Mouse (Mus musculus) heart, embryonic 11.5 days (tissue): ENCODE measurements around the gene Selenoo. TPM values are rescaled to one million over a fixed set of nuclear protein-coding genes. Genes with fewer than 3 reads are reported as not detected.
A peak's percentile ranks its signal among the peaks of the same experiment; 100 is the strongest.

Source experiments
- ATAC-seq: fragments of 200-750 bp; cut with Nextera tagmentation; replicated peaks from 2 replicates; pipeline ENCODE4 v1.8.0; 2017; ENCODE audit warnings: moderate library complexity; ENCODE audit not compliant: insufficient number of reproducible peaks, low FRiP score, low TSS enrichment
- H3K27ac ChIP-seq: fragments of 300-500 bp; sonication (generic); 2 replicates; pipeline ENCODE4 v1.5.1; 2014; ENCODE audit warnings: mild to moderate bottlenecking, low read depth, low read length
- H3K27me3 ChIP-seq: fragments of 300-500 bp; sonication (generic); 2 replicates; pipeline ENCODE4 v1.6.1; 2014; ENCODE audit warnings: mild to moderate bottlenecking, low read length, mixed read lengths; ENCODE audit not compliant: control insufficient read depth, insufficient read depth
- H3K36me3 ChIP-seq: fragments of 300-500 bp; sonication (generic); 2 replicates; pipeline ENCODE4 v1.6.1; 2014; ENCODE audit warnings: mild to moderate bottlenecking, low read length, moderate library complexity, mixed read lengths; ENCODE audit not compliant: control insufficient read depth, insufficient read depth
- H3K4me1 ChIP-seq: fragments of 300-500 bp; sonication (generic); 2 replicates; pipeline ENCODE4 v1.6.1; 2014; ENCODE audit warnings: low read length; ENCODE audit not compliant: control insufficient read depth, insufficient read depth
- H3K4me2 ChIP-seq: fragments of 300-500 bp; sonication (generic); 2 replicates; pipeline ENCODE4 v1.6.1; 2014; ENCODE audit warnings: mild to moderate bottlenecking, moderate library complexity
- H3K4me3 ChIP-seq: fragments of 300-500 bp; sonication (generic); 2 replicates; pipeline ENCODE4 v1.5.1; 2014; ENCODE audit warnings: low read depth, low read length
- H3K9ac ChIP-seq: fragments of 300-500 bp; sonication (generic); 2 replicates; pipeline ENCODE4 v1.6.1; 2014; ENCODE audit warnings: mild to moderate bottlenecking, low read depth, low read length, moderate library complexity
- H3K9me3 ChIP-seq: fragments of 300-500 bp; sonication (generic); replicated peaks from 2 replicates; pipeline ENCODE4 v1.6.1; 2016; ENCODE audit warnings: low read length; ENCODE audit not compliant: control insufficient read depth
- WGBS: fragments of 180-500 bp; shearing (Covaris S2); extraction: QIAGEN DNeasy Blood & Tissue Kit; methylation state at CpG from one replicate; pipeline ENCODE4 v1.1.7; 2014; ENCODE audit not compliant: insufficient replicate concordance; 5-methylcytosine and 5-hydroxymethylcytosine counted together
- polyA plus RNA-seq: library from polyadenylated mRNA; unstranded; fragments of >200 nt; fragmentation: Nextera tagmentation; extraction: Ambion mirVana; gene quantifications from 2 replicates; pipeline ENCODE4 v1.2.1, GENCODE M21; 2014

Gene Selenoo
- polyA plus RNA-seq, 1 experiment from 2014 or later, result 9.5 TPM

GRCm38 (mm10) chr15:89127364-89127940 is 38.6 kb downstream of the Selenoo start:
- WGBS, result 83% methylated on average over 8 of the region's 8 CpGs
- peak overlapping the region; percentile 52 for H3K4me3 ChIP-seq
- no peaks in the 10 kb centered on the region for H3K9me3 ChIP-seq

GRCm38 (mm10) chr15:89128382-89129350 is 39.8 kb downstream of the Selenoo start, which contains the start of gene Hdac10:
Gene Hdac10, minus strand, starts transcription at chr15:89128700.
- Histone ChIP-seq H3K9ac (peak within 1 kb of the TSS; percentile 68), H3K27me3 (no peaks in the 10 kb centered on the region), H3K4me2 (peak within 1 kb of the TSS; percentile 96), H3K36me3 (peaks cover 2% of the 10 kb centered on the region; the same call in 1 of the 2 replicates), H3K9me3 (no peaks in the 10 kb centered on the region), H3K27ac (peak within 1 kb of the TSS; percentile 70), H3K4me1 (peaks cover 14% of the 10 kb centered on the region), H3K4me3 (peak within 1 kb of the TSS; percentile 52)
- 2% methylated on average over 36 of the region's 36 CpGs for WGBS
- ATAC-seq, result peak; percentile 84

More at GRCm38 (mm10) chr15:89127364-89127940, 38.6 kb downstream of the Selenoo start:
- H3K4me1 ChIP-seq, result peaks cover 14% of the 10 kb centered on the region
- peak overlapping the region; percentile 68; the same call in 1 of the 2 replicates for H3K9ac ChIP-seq
- no peaks in the 10 kb centered on the region for H3K27me3 ChIP-seq
- no peak overlapping the region for H3K27ac ChIP-seq
- peaks cover 2% of the 10 kb centered on the region; the same call in 1 of the 2 replicates for H3K36me3 ChIP-seq
- no peak for ATAC-seq
- H3K4me2 ChIP-seq, result peak overlapping the region; percentile 96

- H3K27ac ChIP-seq, result no peak overlapping the region
- H3K9ac ChIP-seq, result no peak overlapping the region
- no peaks in the 10 kb centered on the region for H3K9me3 ChIP-seq
- no peak overlapping the region for H3K4me3 ChIP-seq
- no peak for ATAC-seq
- no peak overlapping the region for H3K4me2 ChIP-seq
- peaks cover 2% of the 10 kb centered on the region; the same call in 1 of the 2 replicates for H3K36me3 ChIP-seq
- no peaks in the 10 kb centered on the region for H3K27me3 ChIP-seq
- peaks cover 12% of the 10 kb centered on the region for H3K4me1 ChIP-seq
Observed at GRCm38 (mm10) chr15:89130245-89130644, 41.4 kb downstream of the Selenoo start.

- 69% methylated on average over 3 of the region's 3 CpGs for WGBS
- no peaks in the 10 kb centered on the region; the same call in 1 of the 2 replicates for H3K36me3 ChIP-seq
Observed at GRCm38 (mm10) chr15:89131316-89131715, 42.4 kb downstream of the Selenoo start.

GRCm38 (mm10) chr15:89136461-89137155 is 47.7 kb downstream of the Selenoo start:
- Histone ChIP-seq H3K9me3 (no peaks in the 10 kb centered on the region), H3K9ac (no peak overlapping the region), H3K4me1 (peaks cover 21% of the 10 kb centered on the region), H3K4me2 (no peak overlapping the region), H3K4me3 (no peak overlapping the region), H3K27me3 (peaks cover 11% of the 10 kb centered on the region; the same call in 1 of the 2 replicates), H3K27ac (no peak overlapping the region), H3K36me3 (no peaks in the 10 kb centered on the region)
- ATAC-seq, result no peak
- WGBS, result 87% methylated on average over 4 of the region's 5 CpGs

More at GRCm38 (mm10) chr15:89131316-89131715, 42.4 kb downstream of the Selenoo start:
- no peak overlapping the region for H3K9ac ChIP-seq
- H3K4me2 ChIP-seq, result no peak overlapping the region
- no peak for ATAC-seq
- H3K27ac ChIP-seq, result no peak overlapping the region
- no peaks in the 10 kb centered on the region for H3K27me3 ChIP-seq
- H3K4me1 ChIP-seq, result peaks cover 12% of the 10 kb centered on the region
- no peaks in the 10 kb centered on the region for H3K9me3 ChIP-seq
- no peak overlapping the region for H3K4me3 ChIP-seq

- Histone ChIP-seq H3K4me3 (peak overlapping the region; percentile 21; the same call in 1 of the 2 replicates), H3K4me1 (peaks cover 21% of the 10 kb centered on the region), H3K36me3 (no peaks in the 10 kb centered on the region), H3K9ac (no peak overlapping the region), H3K27ac (no peak overlapping the region), H3K4me2 (peak overlapping the region; percentile 53), H3K9me3 (no peaks in the 10 kb centered on the region), H3K27me3 (peaks cover 14% of the 10 kb centered on the region)
- no peak for ATAC-seq
- WGBS, result 54% methylated on average over 11 of the region's 11 CpGs
Observed at GRCm38 (mm10) chr15:89137378-89138045, 48.6 kb downstream of the Selenoo start.

- no peak overlapping the region for H3K27ac ChIP-seq
- 83% methylated on average over 7 of the region's 7 CpGs for WGBS
- H3K4me2 ChIP-seq, result no peak overlapping the region
Observed at GRCm38 (mm10) chr15:89138046-89138405, 49.1 kb downstream of the Selenoo start.

GRCm38 (mm10) chr15:89138531-89138930 is 49.6 kb downstream of the Selenoo start:
- WGBS, result 90% methylated on average over 6 of the region's 6 CpGs
- Histone ChIP-seq H3K9ac (no peak overlapping the region), H3K4me1 (peaks cover 21% of the 10 kb centered on the region), H3K27ac (no peak overlapping the region), H3K4me2 (no peak overlapping the region), H3K27me3 (peaks cover 19% of the 10 kb centered on the region), H3K9me3 (no peaks in the 10 kb centered on the region), H3K4me3 (no peak overlapping the region), H3K36me3 (no peaks in the 10 kb centered on the region)
- ATAC-seq, result no peak

More at GRCm38 (mm10) chr15:89138046-89138405, 49.1 kb downstream of the Selenoo start:
- Histone ChIP-seq H3K27me3 (peaks cover 19% of the 10 kb centered on the region), H3K4me3 (no peak overlapping the region), H3K4me1 (peaks cover 21% of the 10 kb centered on the region), H3K9ac (no peak overlapping the region), H3K9me3 (no peaks in the 10 kb centered on the region), H3K36me3 (no peaks in the 10 kb centered on the region)
- no peak for ATAC-seq
